Mouse (Mus musculus): ENCODE measurements around the gene Tc2n.

- TF ChIP-seq EP300 (IDR thresholded peaks at IDR 0.05; ENCODE audit: low read depth) (no peak), CTCF (IDR thresholded peaks at IDR 0.05; ENCODE audit: low read depth) (no peak)
Observed at GRCm38 (mm10) chr12:101740045-101740444, 21.7 kb upstream of the Tc2n start.

Measured in liver, postnatal 0 days (tissue).